Mouse (Mus musculus) kidney, embryonic 14.5 days (tissue): ENCODE results near the gene Rprd1b. TPM values are rescaled to one million over a fixed set of nuclear protein-coding genes. Genes with fewer than 3 reads are reported as not detected.

Experiments used
- ATAC-seq: fragments of 200-750 bp; cut with Nextera tagmentation; 2 replicates; pipeline ENCODE4 v1.8.0; 2017; ENCODE audit warnings: moderate number of reproducible peaks, mild to moderate bottlenecking, moderate TSS enrichment, moderate library complexity; ENCODE audit not compliant: low FRiP score, low TSS enrichment
- H3K27ac ChIP-seq: fragments of 300-500 bp; sonication (generic); 2 replicates; pipeline ENCODE4 v1.5.1; 2014; ENCODE audit warnings: low read depth, mild to moderate bottlenecking, low read length, moderate library complexity, mixed read lengths
- H3K27me3 ChIP-seq: fragments of 300-500 bp; sonication (generic); 2 replicates; pipeline ENCODE4 v1.6.1; 2014; ENCODE audit warnings: mild to moderate bottlenecking, low read length; ENCODE audit not compliant: control insufficient read depth, insufficient read depth
- H3K36me3 ChIP-seq: fragments of 300-500 bp; sonication (generic); 2 replicates; pipeline ENCODE4 v1.6.1; 2014; ENCODE audit warnings: low read length, mixed read lengths; ENCODE audit not compliant: control insufficient read depth, insufficient read depth
- H3K4me1 ChIP-seq: fragments of 300-500 bp; sonication (generic); 2 replicates; pipeline ENCODE4 v1.6.1; 2014; ENCODE audit warnings: low read length, mixed read lengths; ENCODE audit not compliant: control insufficient read depth, insufficient read depth
- H3K4me2 ChIP-seq: fragments of 300-500 bp; sonication (generic); replicated peaks from 2 replicates; pipeline ENCODE4 v1.6.1; 2014; ENCODE audit warnings: low read depth, mild to moderate bottlenecking, low read length
- H3K4me3 ChIP-seq: fragments of 300-500 bp; sonication (generic); 2 replicates; pipeline ENCODE4 v1.5.1; 2014; ENCODE audit warnings: mild to moderate bottlenecking, low read length
- H3K9ac ChIP-seq: fragments of 300-500 bp; sonication (generic); 2 replicates; pipeline ENCODE4 v1.6.1; 2014; ENCODE audit warnings: low read depth, mild to moderate bottlenecking, low read length, moderate library complexity
- H3K9me3 ChIP-seq: fragments of 300-500 bp; sonication (generic); 2 replicates; pipeline ENCODE4 v1.6.1; 2016; ENCODE audit warnings: low read length; ENCODE audit not compliant: control insufficient read depth
- WGBS: fragments of 180-500 bp; shearing (Covaris S2); extraction: QIAGEN DNeasy Blood & Tissue Kit; methylation state at CpG from one replicate; pipeline ENCODE4 v1.1.7; 2014; 5-methylcytosine and 5-hydroxymethylcytosine counted together
- polyA plus RNA-seq: library from polyadenylated mRNA; unstranded; fragments of >200 nt; fragmentation: Nextera tagmentation; extraction: Ambion mirVana; gene quantifications from 2 replicates; pipeline ENCODE4 v1.2.1, GENCODE M21; 2014

The Rprd1b gene
- polyA plus RNA-seq, 1 experiment from 2014 or later = 53.3 TPM

GRCm38 (mm10) chr2:158138778-158139177 is 110.5 kb downstream of the Rprd1b start:
- Histone ChIP-seq H3K9me3 (no peaks in the 10 kb centered on the region), H3K9ac (no peak overlapping the region), H3K4me1 (peaks cover 20% of the 10 kb centered on the region), H3K27me3 (no peaks in the 10 kb centered on the region), H3K36me3 (no peaks in the 10 kb centered on the region; the same call in 1 of the 2 replicates), H3K27ac (no peak overlapping the region), H3K4me2 (no peak overlapping the region), H3K4me3 (no peak overlapping the region)
- 95% methylated on average over 9 of the region's 9 CpGs for WGBS
- no peak for ATAC-seq

DNA sequence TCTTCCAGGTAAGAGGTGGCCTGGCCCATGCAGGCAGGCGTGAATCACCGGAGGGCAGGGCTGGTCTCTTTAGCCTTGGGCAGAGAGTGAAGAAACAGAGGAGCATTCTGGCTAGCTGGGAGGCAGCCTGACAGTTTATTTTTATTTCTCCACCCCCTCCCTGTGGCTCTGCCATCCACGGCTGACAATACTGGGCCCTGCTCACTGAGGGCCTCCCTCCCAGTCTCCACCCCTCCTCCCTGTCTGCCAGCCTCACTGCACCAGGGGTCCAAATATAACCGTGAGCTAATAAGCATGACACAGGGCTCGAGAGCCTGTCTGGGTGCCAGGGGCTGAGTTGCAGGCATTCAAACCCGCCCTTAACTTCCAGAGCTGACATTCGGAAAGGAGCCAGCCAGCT is 111.3 kb downstream of the Rprd1b start:
- 51% methylated on average over 7 of the region's 7 CpGs for WGBS
- Histone ChIP-seq H3K9me3 (no peaks in the 10 kb centered on the region), H3K9ac (no peak overlapping the region), H3K4me1 (peaks cover 27% of the 10 kb centered on the region), H3K36me3 (no peaks in the 10 kb centered on the region; the same call in 1 of the 2 replicates), H3K27me3 (no peaks in the 10 kb centered on the region), H3K27ac (no peak overlapping the region), H3K4me3 (no peak overlapping the region), H3K4me2 (no peak overlapping the region)
- ATAC-seq = no peak

DNA sequence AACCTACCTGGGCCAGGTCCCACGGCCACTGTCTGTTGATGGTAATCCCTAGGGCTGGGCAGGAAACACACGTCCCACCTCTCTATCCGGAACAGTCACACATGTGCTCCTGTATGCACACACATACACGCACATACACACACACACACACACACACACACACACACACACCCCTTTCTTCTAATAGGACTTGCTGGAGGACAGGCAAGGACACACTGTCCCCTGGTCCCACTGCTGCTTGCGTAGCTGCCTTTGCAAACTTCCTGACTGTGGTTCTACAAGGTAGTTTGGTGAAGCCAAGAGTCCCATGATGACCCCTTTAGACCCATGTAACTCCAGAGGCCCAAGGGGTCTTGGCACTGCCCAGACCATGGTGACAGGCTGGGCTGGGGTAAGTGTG is 112.4 kb downstream of the Rprd1b start:
- Histone ChIP-seq H3K9me3 (no peaks in the 10 kb centered on the region), H3K27ac (no peak overlapping the region), H3K4me2 (no peak overlapping the region), H3K4me1 (peaks cover 27% of the 10 kb centered on the region), H3K36me3 (no peaks in the 10 kb centered on the region; the same call in 1 of the 2 replicates), H3K4me3 (no peak overlapping the region), H3K9ac (no peak overlapping the region), H3K27me3 (0 out of 2 replicates have a peak, but pooled peaks cover under 1% of the 10 kb centered on the region)
- no peak for ATAC-seq
- WGBS = 84% methylated on average over 5 of the region's 5 CpGs

DNA sequence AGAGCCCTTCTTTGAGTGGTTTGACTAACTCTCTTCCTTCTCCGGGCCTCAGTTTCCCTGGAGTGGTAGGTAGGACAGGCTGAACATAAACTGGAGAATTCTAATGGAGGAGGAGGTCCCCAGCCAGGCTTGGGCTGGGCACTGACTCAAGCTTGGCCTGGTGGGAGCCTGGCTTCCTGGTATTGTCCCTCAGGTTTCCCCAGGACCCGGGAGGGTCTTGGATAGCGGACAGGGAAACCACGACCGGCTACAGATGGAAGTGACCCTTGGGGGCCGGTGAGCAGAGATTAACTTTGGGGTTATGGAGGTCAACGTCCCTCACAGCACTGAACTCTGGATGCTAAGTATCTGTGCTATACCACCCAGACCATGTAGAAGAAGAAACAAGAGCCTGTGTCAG is 113.0 kb downstream of the Rprd1b start:
- Histone ChIP-seq H3K36me3 (no peaks in the 10 kb centered on the region; the same call in 1 of the 2 replicates), H3K4me3 (no peak overlapping the region), H3K4me2 (no peak overlapping the region), H3K27me3 (0 out of 2 replicates have a peak, but pooled peaks cover 5% of the 10 kb centered on the region), H3K27ac (no peak overlapping the region), H3K9me3 (no peaks in the 10 kb centered on the region), H3K9ac (no peak overlapping the region), H3K4me1 (peaks cover 31% of the 10 kb centered on the region)
- no peak for ATAC-seq
- WGBS = 75% methylated on average over 7 of the region's 7 CpGs

- Histone ChIP-seq H3K9ac (no peak overlapping the region), H3K4me2 (no peak overlapping the region), H3K4me1 (peaks cover 31% of the 10 kb centered on the region), H3K27ac (no peak overlapping the region), H3K27me3 (0 out of 2 replicates have a peak, but pooled peaks cover 5% of the 10 kb centered on the region), H3K36me3 (no peaks in the 10 kb centered on the region; the same call in 1 of the 2 replicates), H3K4me3 (no peak overlapping the region), H3K9me3 (no peaks in the 10 kb centered on the region)
- ATAC-seq = no peak
- WGBS = 80% methylated on average over 7 of the region's 7 CpGs
Measured at GRCm38 (mm10) chr2:158141690-158142440, 113.6 kb downstream of the Rprd1b start.

DNA sequence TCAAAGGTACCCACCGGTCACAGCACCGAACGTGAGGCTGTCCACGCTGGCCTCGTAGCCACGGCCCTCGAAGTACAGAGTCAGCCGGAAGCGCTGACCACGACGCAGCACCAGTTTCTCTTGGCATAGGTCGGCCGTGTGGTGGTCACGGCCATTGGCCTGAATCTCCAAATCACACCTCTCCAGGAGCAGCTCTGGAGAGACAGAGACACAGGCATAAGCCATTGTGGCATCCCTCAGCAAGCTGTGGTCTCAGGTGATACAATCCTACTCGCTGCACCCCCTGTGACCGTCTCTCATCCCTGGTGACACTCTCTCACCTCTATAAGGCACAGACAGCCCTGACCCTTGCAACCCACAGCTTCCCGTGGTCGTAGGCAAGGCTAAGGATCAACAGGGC is 114.7 kb downstream of the Rprd1b start:
- Histone ChIP-seq H3K9ac (no peak overlapping the region; the same call in 1 of the 2 replicates), H3K4me3 (no peak overlapping the region), H3K36me3 (no peaks in the 10 kb centered on the region; the same call in 1 of the 2 replicates), H3K27me3 (0 out of 2 replicates have a peak, but pooled peaks cover 5% of the 10 kb centered on the region), H3K9me3 (no peaks in the 10 kb centered on the region), H3K4me1 (peaks cover 31% of the 10 kb centered on the region), H3K27ac (peak overlapping the region; percentile 2; the same call in 1 of the 2 replicates), H3K4me2 (no peak overlapping the region)
- 63% methylated on average over 18 of the region's 18 CpGs for WGBS
- no peak for ATAC-seq

- Histone ChIP-seq H3K27ac (no peak overlapping the region), H3K27me3 (0 out of 2 replicates have a peak, but pooled peaks cover 5% of the 10 kb centered on the region), H3K4me3 (no peak overlapping the region), H3K9ac (no peak overlapping the region), H3K36me3 (no peaks in the 10 kb centered on the region; the same call in 1 of the 2 replicates), H3K4me2 (no peak overlapping the region; the same call in 1 of the 2 replicates), H3K9me3 (no peaks in the 10 kb centered on the region), H3K4me1 (peaks cover 31% of the 10 kb centered on the region)
- WGBS = 57% methylated on average over 3 of the region's 3 CpGs
- no peak for ATAC-seq
Measured at GRCm38 (mm10) chr2:158143816-158144215, 115.5 kb downstream of the Rprd1b start.

DNA sequence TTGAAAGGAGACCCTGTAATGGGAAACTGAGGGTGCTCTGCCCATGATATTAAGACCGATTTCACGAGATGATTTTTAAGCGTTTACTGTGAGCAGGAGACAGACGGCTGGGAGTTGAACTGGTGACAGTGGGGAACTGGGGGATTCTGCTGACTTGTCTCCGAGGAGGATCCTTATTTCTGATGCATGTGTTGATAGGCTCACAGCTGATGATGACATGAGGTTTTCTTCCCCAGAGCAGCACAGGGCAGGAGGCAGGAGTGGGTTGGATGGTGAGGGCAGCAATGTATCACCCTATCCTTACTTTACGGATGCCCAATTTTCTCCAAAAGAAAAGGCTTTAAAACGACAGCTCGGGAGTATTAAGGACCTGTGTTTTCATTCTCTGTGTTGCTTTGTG is 116.0 kb downstream of the Rprd1b start:
- Histone ChIP-seq H3K27me3 (0 out of 2 replicates have a peak, but pooled peaks cover 5% of the 10 kb centered on the region), H3K9ac (no peak overlapping the region), H3K36me3 (no peaks in the 10 kb centered on the region; the same call in 1 of the 2 replicates), H3K4me3 (no peak overlapping the region; the same call in 1 of the 2 replicates), H3K4me1 (peaks cover 31% of the 10 kb centered on the region), H3K9me3 (no peaks in the 10 kb centered on the region), H3K4me2 (no peak overlapping the region; the same call in 1 of the 2 replicates), H3K27ac (no peak overlapping the region)
- ATAC-seq = no peak
- WGBS = 54% methylated on average over 8 of the region's 8 CpGs
